Mouse (Mus musculus) lung, embryonic 15.5 days (tissue): ENCODE data around the gene Gstm2. TPM values are rescaled to one million over a fixed set of nuclear protein-coding genes. Genes with fewer than 3 reads are reported as not detected.
A peak's percentile ranks its signal among the peaks of the same experiment; 100 is the strongest.
"Not testable (repeated sequence)": the region's sequence is repeated elsewhere in the genome, so short reads cannot be mapped to it uniquely, and the experiment has no call there.

Experiments
- ATAC-seq: fragments of 200-750 bp; cut with Nextera tagmentation; 2 replicates; pipeline ENCODE4 v1.8.0; 2017; ENCODE audit warnings: moderate number of reproducible peaks, borderline replicate concordance; ENCODE audit not compliant: low FRiP score, low TSS enrichment; ENCODE audit errors: extremely low read depth
- H3K27ac ChIP-seq: fragments of 300-500 bp; sonication (generic); 2 replicates; pipeline ENCODE4 v1.5.1; 2015; ENCODE audit warnings: moderate library complexity, mild to moderate bottlenecking, inconsistent platforms
- H3K27me3 ChIP-seq: fragments of 300-500 bp; sonication (generic); 2 replicates; pipeline ENCODE4 v1.6.1; 2015; ENCODE audit warnings: inconsistent platforms
- H3K36me3 ChIP-seq: fragments of 300-500 bp; sonication (generic); 2 replicates; pipeline ENCODE4 v1.6.1; 2015; ENCODE audit warnings: inconsistent platforms
- H3K4me1 ChIP-seq: fragments of 300-500 bp; sonication (generic); 2 replicates; pipeline ENCODE4 v1.6.1; 2015; ENCODE audit warnings: inconsistent platforms
- H3K4me2 ChIP-seq: fragments of 300-500 bp; sonication (generic); 2 replicates; pipeline ENCODE4 v1.6.1; 2015; ENCODE audit warnings: inconsistent platforms, mild to moderate bottlenecking, moderate library complexity
- H3K4me3 ChIP-seq: fragments of 300-500 bp; sonication (generic); 2 replicates; pipeline ENCODE4 v1.5.1; 2015; ENCODE audit warnings: mild to moderate bottlenecking, inconsistent platforms
- H3K9ac ChIP-seq: fragments of 300-500 bp; sonication (generic); 2 replicates; pipeline ENCODE4 v1.6.1; 2015; ENCODE audit warnings: inconsistent platforms
- H3K9me3 ChIP-seq: fragments of 300-500 bp; sonication (generic); 2 replicates; pipeline ENCODE4 v1.6.1; 2016; ENCODE audit warnings: inconsistent platforms
- WGBS: fragments of 180-500 bp; shearing (Covaris S2); methylation state at CpG from one replicate; pipeline ENCODE4 v1.1.7; 2015; 5-methylcytosine and 5-hydroxymethylcytosine counted together
- polyA plus RNA-seq: library from polyadenylated mRNA; unstranded; fragments of >200 nt; fragmentation: Nextera tagmentation; extraction: Ambion mirVana; gene quantifications from 2 replicates; pipeline ENCODE4 v1.2.1, GENCODE M21; 2015

Gstm2 gene
- polyA plus RNA-seq, 1 experiment from 2014 or later: 145 TPM

DNA sequence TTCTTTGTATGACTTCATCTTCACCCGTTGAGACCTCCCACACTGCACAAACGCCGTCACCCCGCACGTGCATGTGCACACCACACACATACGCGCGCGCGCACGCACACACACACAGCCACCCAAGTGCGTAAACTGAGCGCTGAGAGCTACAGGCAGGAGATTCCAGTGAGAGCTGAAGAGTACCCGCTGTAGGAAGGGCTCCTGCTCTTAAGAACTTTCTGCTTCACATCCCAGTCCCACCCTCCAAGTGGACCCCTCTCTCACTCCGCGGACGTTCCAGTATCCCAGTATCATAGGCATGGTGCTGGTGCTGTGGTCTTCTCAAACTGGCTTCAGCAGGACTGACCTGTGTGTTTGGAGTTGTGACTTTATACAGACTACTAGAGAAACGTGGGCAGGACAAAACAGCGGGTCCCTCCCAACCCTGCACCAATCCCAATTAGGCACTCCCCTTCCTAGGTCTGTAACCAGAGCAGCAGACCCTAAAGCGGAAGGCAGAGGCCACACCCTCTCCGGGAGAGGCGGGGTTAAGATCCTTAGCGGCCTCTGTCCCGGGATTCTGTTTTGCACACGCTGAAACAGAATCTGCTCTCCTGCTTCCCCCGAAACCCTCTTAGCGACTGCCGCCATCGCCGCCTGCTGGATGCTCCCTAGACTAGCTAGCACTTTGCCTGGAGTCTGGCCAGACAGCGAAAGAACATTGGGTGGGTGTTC is 31.4 kb upstream of the Gstm2 start, which contains the start of gene Gstm1:
Gene Gstm1, minus strand, starts transcription at position 501 of the 717 bp plus-strand sequence.
- Histone ChIP-seq H3K4me2 (peak within 1 kb of the TSS; percentile 77), H3K4me1 (peaks cover 9% of the 10 kb centered on the region; the same call in 1 of the 2 replicates), H3K9me3 (no peaks in the 10 kb centered on the region), H3K27ac (peak within 1 kb of the TSS; percentile 92), H3K9ac (peak within 1 kb of the TSS; percentile 36), H3K36me3 (no peaks in the 10 kb centered on the region), H3K4me3 (peak within 1 kb of the TSS; percentile 42), H3K27me3 (no peaks in the 10 kb centered on the region)
- ATAC-seq: peak; percentile 99
- WGBS: under 1% methylated on average over 31 of the region's 31 CpGs

GRCm38 (mm10) chr3:108016468-108016867 is 30.2 kb upstream of the Gstm2 start:
- H3K9me3 ChIP-seq, H3K9ac ChIP-seq, H3K27ac ChIP-seq, H3K4me2 ChIP-seq, ATAC-seq, H3K4me3 ChIP-seq, H3K36me3 ChIP-seq, H3K4me1 ChIP-seq, H3K27me3 ChIP-seq: not testable (repeated sequence)
- WGBS: 80% methylated on average over 5 of the region's 5 CpGs

DNA sequence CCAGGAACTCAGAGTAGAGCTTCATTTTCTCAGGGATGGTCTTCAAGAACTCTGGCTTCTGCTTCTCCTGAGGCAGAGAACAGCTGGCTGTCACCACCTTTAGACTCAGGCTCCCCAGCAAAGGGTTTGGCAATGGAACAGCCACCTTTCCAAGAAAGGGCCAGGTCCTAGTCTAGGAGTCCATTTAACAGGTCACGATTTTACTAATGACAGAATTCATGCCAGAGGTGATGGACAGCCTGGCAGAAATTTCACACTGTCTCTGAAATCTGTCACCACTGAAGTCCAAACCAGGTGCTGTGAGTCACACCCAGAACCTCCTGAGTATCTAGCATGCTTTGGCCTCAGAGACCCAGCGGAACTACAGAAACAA is 28.7 kb upstream of the Gstm2 start:
- Histone ChIP-seq H3K9ac (no peak overlapping the region; the same call in 1 of the 2 replicates), H3K36me3 (no peaks in the 10 kb centered on the region), H3K4me3 (no peak overlapping the region), H3K27me3 (no peaks in the 10 kb centered on the region), H3K4me2 (no peak overlapping the region), H3K27ac (no peak overlapping the region), H3K4me1 (peaks cover 9% of the 10 kb centered on the region; the same call in 1 of the 2 replicates), H3K9me3 (no peaks in the 10 kb centered on the region)
- no peak for ATAC-seq
- WGBS: 89% methylated on average over 2 of the region's 2 CpGs

DNA sequence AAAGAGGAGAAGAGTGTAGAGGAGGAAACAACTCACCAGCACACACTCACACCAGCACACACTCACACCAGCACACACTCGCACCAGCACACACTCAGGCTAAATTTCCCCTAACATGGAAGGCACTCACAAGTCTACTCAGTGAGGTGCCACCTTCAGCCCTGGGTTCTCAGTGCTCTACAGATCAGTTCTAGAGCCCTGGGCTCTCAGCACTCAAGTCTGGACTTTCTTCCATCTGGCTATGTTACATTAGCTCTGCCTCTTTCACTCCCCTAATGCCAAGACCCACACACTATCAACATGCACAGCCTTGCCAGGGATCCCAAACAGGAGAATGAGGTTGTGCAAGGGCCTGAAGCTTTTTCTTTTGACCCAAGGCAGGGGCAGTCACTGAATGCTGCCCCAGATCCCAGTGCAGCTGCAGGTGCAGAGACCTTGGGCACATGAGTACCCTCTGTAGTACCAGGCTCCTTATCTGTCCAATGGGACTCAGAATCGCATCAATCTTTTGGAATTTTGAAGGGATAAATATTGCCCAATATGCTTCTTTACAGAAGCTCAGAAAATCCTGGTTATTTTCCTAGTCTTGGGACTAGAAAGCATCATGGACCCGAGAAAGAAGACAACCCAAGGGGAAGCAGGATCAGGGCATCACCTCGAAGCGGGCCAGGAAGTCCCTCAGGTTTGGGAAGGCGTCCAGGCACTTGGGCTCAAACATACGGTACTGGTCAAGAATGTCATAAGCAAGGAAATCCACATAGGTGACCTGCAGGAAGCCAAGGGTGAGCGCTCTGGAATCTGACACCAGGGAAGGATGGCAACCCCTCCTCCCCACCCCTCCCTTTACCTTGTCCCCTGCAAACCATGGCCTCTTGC is 28.1 kb upstream of the Gstm2 start:
- Histone ChIP-seq H3K9me3 (no peaks in the 10 kb centered on the region), H3K4me1 (peaks cover 9% of the 10 kb centered on the region; the same call in 1 of the 2 replicates), H3K36me3 (no peaks in the 10 kb centered on the region), H3K9ac (no peak overlapping the region), H3K4me2 (no peak overlapping the region), H3K27me3 (no peaks in the 10 kb centered on the region), H3K27ac (no peak overlapping the region), H3K4me3 (no peak overlapping the region)
- WGBS: 66% methylated on average over 7 of the region's 8 CpGs
- no peak for ATAC-seq

GRCm38 (mm10) chr3:108013331-108013871 is 27.1 kb upstream of the Gstm2 start:
- Histone ChIP-seq H3K9ac (no peak overlapping the region), H3K4me1 (peaks cover 6% of the 10 kb centered on the region; the same call in 1 of the 2 replicates), H3K9me3 (no peaks in the 10 kb centered on the region), H3K27ac (no peak overlapping the region), H3K36me3 (no peaks in the 10 kb centered on the region), H3K27me3 (no peaks in the 10 kb centered on the region), H3K4me2 (no peak overlapping the region), H3K4me3 (no peak overlapping the region)
- no peak for ATAC-seq
- WGBS: 68% methylated on average over 4 of the region's 4 CpGs

DNA sequence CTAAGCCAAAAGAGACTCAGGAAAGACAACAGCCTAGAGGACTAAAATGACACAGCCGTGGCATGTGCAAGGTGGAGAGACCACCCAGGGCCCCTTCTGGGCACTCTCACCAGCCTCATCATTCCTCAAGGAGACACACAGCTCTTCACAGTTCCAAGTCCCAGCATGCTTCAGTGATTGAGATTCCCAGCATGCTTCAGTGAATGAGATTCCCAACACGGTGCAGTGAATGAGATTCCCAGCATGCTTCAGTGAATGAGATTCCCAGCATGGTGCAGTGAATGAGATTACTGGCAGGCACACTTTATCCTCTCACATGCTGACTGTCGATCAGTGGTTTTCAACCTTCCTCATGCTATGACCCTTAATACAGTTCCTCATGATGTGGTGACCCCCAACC is 25.3 kb upstream of the Gstm2 start:
- H3K9ac ChIP-seq: no peak overlapping the region
- 77% methylated on average over 3 of the region's 3 CpGs for WGBS

GRCm38 (mm10) chr3:108010286-108010685 is 24.0 kb upstream of the Gstm2 start:
- 41% methylated on average over 2 of the region's 2 CpGs for WGBS
- Histone ChIP-seq H3K9ac (no peak overlapping the region), H3K4me3 (no peak overlapping the region), H3K27ac (no peak overlapping the region), H3K9me3 (no peaks in the 10 kb centered on the region), H3K4me1 (no peaks in the 10 kb centered on the region), H3K36me3 (no peaks in the 10 kb centered on the region), H3K27me3 (no peaks in the 10 kb centered on the region), H3K4me2 (no peak overlapping the region)
- peak; percentile 49; the same call in 1 of the 2 replicates for ATAC-seq

More for the DNA sequence above, 25.3 kb upstream of the Gstm2 start:
- Histone ChIP-seq H3K4me1 (no peaks in the 10 kb centered on the region), H3K27ac (no peak overlapping the region), H3K27me3 (no peaks in the 10 kb centered on the region), H3K36me3 (no peaks in the 10 kb centered on the region), H3K4me3 (no peak overlapping the region), H3K9me3 (no peaks in the 10 kb centered on the region), H3K4me2 (no peak overlapping the region)
- no peak for ATAC-seq

DNA sequence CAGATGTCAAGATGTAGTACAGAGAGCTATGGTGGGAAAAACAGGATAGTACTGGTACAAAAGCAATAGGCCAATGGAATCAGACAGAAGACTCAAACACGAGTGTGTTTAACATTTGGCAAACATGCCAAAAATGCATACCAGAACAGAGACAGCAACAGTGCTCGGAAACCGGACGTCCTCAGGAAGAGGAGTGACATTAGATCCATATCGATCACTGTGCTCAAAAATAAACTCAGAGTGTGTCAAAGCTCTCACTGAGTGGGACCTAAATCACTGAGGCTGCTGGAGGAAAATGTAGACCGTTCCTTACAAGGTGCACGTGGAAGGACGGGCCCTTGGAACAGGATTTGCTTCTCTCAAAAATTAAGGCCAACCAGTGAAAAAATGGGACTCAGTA is 15.8 kb upstream of the Gstm2 start:
- Histone ChIP-seq H3K9me3 (no peaks in the 10 kb centered on the region), H3K4me2 (no peak overlapping the region), H3K27me3 (no peaks in the 10 kb centered on the region), H3K9ac (no peak overlapping the region), H3K4me3 (no peak overlapping the region), H3K27ac (no peak overlapping the region), H3K4me1 (no peaks in the 10 kb centered on the region), H3K36me3 (no peaks in the 10 kb centered on the region)
- ATAC-seq: no peak
- 41% methylated on average over 8 of the region's 8 CpGs for WGBS

- Histone ChIP-seq H3K4me1 (no peaks in the 10 kb centered on the region), H3K4me2 (no peak overlapping the region), H3K9ac (no peak overlapping the region), H3K27me3 (no peaks in the 10 kb centered on the region), H3K4me3 (no peak overlapping the region), H3K36me3 (no peaks in the 10 kb centered on the region), H3K9me3 (no peaks in the 10 kb centered on the region), H3K27ac (no peak overlapping the region)
- WGBS: 61% methylated on average over 3 of the region's 3 CpGs
- no peak for ATAC-seq
These were observed 13.2 kb upstream of the Gstm2 start for GRCm38 (mm10) chr3:107999491-107999890.

DNA sequence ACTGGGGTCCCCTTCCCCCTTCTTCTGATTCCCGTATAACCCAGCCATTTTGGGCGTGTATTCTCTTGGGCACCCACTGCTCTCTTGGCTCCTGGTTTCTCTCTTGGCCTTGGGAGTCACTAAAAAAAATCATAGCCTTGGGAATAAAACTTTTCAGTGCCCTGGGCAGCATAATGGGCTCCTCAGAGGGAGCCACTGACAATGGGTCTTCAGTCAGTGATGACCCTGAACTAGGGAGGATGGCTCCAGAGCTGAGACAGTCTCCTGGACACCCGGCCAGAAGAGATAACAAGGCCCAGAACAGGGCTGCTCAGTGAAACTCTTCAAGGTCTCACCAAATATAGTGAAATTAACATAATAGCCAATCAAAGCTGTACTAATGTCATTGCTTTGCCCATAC is 12.3 kb upstream of the Gstm2 start:
- 76% methylated on average over 3 of the region's 3 CpGs for WGBS
- H3K4me3 ChIP-seq: no peak overlapping the region
- H3K9me3 ChIP-seq: no peaks in the 10 kb centered on the region
- no peaks in the 10 kb centered on the region for H3K4me1 ChIP-seq
- no peak overlapping the region for H3K27ac ChIP-seq
- no peak overlapping the region for H3K4me2 ChIP-seq
- no peaks in the 10 kb centered on the region for H3K27me3 ChIP-seq
- no peak overlapping the region for H3K9ac ChIP-seq
- no peaks in the 10 kb centered on the region for H3K36me3 ChIP-seq
- ATAC-seq: no peak

GRCm38 (mm10) chr3:107996576-107996975 is 10.3 kb upstream of the Gstm2 start:
- H3K27ac ChIP-seq: no peak overlapping the region
- no peaks in the 10 kb centered on the region for H3K27me3 ChIP-seq
- no peak overlapping the region for H3K4me3 ChIP-seq
- no peak overlapping the region for H3K4me2 ChIP-seq
- no peaks in the 10 kb centered on the region for H3K9me3 ChIP-seq
- 74% methylated on average over 4 of the region's 4 CpGs for WGBS
- H3K4me1 ChIP-seq: no peaks in the 10 kb centered on the region
- no peak for ATAC-seq
- no peak overlapping the region for H3K9ac ChIP-seq
- no peaks in the 10 kb centered on the region for H3K36me3 ChIP-seq

GRCm38 (mm10) chr3:107995974-107996373 is 9.7 kb upstream of the Gstm2 start:
- 70% methylated on average over 2 of the region's 2 CpGs for WGBS
- H3K4me2 ChIP-seq, ATAC-seq, H3K36me3 ChIP-seq, H3K9me3 ChIP-seq, H3K4me3 ChIP-seq, H3K27ac ChIP-seq, H3K9ac ChIP-seq, H3K27me3 ChIP-seq, H3K4me1 ChIP-seq: not testable (repeated sequence)
